Mouse (Mus musculus): Measurements from ENCODE around the gene 2900092C05Rik. TPM values are rescaled to one million over a fixed set of nuclear protein-coding genes. Genes with fewer than 3 reads are reported as not detected.

Gene 2900092C05Rik
- polyA plus RNA-seq (2017; shearing (Covaris generic)), result under 1 TPM; 0.18 to 0.32 TPM

GRCm38 (mm10) chr7:12512217-12512616 is at the start of gene 2900092C05Rik:
TSS of gene 2900092C05Rik (plus strand) at chr7:12512517.

GRCm38 (mm10) chr7:12478158-12479008 is 33.9 kb upstream of the 2900092C05Rik start, which contains the start of gene Zfp606:
TSS of gene Zfp606 (plus strand) at chr7:12478293.

Other genes starting within 250 kb of the 2900092C05Rik start
- gene Vmn1r81, start 244.2 kb upstream of the 2900092C05Rik start, polyA plus RNA-seq (2017; shearing (Covaris generic)), result 1 to 10 TPM in 1 of 2 experiments, under 1 TPM in 1; 0.12 to 1.0 TPM
- gene Vmn1r82, start 212.1 kb upstream of the 2900092C05Rik start, polyA plus RNA-seq (2017; shearing (Covaris generic)), result under 1 TPM in 1 of 2 experiments, not detected in 1; 0.07 TPM
- gene Vmn1r83, start 183.0 kb upstream of the 2900092C05Rik start, polyA plus RNA-seq (2017; shearing (Covaris generic)), result not detected
- gene Vmn1r84, start 143.2 kb upstream of the 2900092C05Rik start, polyA plus RNA-seq (2017; shearing (Covaris generic)), result 1 to 10 TPM in 1 of 2 experiments, under 1 TPM in 1; 0.30 to 2.0 TPM
- gene Zfp551, start 89.8 kb upstream of the 2900092C05Rik start, polyA plus RNA-seq (2017; shearing (Covaris generic)), result 1 to 10 TPM; 2.4 to 7.3 TPM
- gene Zfp606, start 34.2 kb upstream of the 2900092C05Rik start, polyA plus RNA-seq (2017; shearing (Covaris generic)), result 1 to 10 TPM; 7.0 to 10.0 TPM
- gene Vmn2r53, start 96.3 kb downstream of the 2900092C05Rik start, polyA plus RNA-seq (2017; shearing (Covaris generic)), result under 1 TPM; 0.10 to 0.22 TPM
- not detected for gene Vmn2r54, start 127.8 kb downstream of the 2900092C05Rik start, polyA plus RNA-seq (2017; shearing (Covaris generic))
- not detected for gene Vmn2r55, start 172.5 kb downstream of the 2900092C05Rik start, polyA plus RNA-seq (2017; shearing (Covaris generic))
- gene Vmn2r56, start 222.5 kb downstream of the 2900092C05Rik start, polyA plus RNA-seq (2017; shearing (Covaris generic)), result under 1 TPM in 1 of 2 experiments, not detected in 1; 0.37 TPM